Mouse (Mus musculus): ENCODE measurements around the gene Gck. TPM values are rescaled to one million over a fixed set of nuclear protein-coding genes. Genes with fewer than 3 reads are reported as not detected.

The Gck gene
- polyA plus RNA-seq, 1 experiment from 2014 or later = 1.2 TPM

DNA sequence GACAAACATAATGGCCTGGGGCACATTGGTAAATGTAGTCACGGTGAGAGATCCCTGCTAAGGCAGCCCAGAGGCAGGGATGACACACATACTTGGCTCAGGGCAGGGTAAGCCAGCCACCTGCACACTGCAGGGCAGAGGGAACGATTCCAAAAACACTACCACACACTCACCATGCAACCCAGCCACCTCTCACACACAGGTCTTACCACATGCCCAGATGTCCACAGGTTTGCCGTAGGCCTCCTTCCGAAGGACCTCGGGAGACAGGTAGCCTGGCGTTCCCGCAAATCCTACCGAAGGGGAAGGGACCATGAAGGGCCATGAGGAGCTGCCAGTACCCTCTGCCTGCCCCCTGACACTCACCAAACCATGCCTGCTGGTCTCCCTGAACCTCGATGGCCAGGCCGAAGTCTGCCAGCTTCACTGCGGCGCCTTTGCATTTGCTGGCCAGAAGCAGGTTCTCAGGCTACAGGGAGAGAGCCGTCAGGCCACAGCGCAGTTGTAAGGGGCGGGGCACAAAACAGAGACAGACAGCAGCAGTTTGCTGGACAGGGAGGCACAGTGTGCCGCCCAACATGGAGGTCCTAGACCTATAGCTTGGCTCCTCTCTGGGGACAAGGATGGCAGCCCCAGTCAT, 40.2 kb upstream of the Gck start:
- no peak for ATAC-seq
- no peak for TF ChIP-seq CTCF (IDR thresholded peaks at IDR 0.05)
- TF ChIP-seq EP300 (IDR thresholded peaks at IDR 0.05) = no peak

DNA sequence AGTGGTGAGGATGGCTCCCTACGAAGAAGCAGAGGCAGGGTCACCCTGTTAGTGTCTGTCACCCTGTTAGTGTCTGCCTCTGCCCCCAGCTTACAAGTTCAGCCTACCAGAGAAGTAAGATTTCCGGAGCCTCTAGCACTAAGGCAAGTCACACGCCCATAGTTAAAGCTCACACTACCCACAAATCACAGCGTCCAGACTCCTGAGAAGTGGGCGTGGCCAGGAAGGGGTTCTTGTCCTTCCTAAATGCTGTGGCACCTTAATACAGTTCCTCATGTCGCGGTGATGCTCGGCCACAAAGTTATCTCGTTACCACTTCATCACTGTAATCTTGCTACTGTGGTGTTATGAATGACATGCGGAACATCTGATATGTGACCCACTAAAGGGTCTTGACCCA, 38.2 kb upstream of the Gck start:
- H3K9ac ChIP-seq (replicated peaks; ENCODE audit: low read depth) = no peak overlapping the region
- no peak overlapping the region for H3K4me2 ChIP-seq (replicated peaks; ENCODE audit: low read depth, low read length)
- ATAC-seq (no peak), DNase-seq (ENCODE audit: low spot score) (no peak)
- H3K36me3 ChIP-seq (ENCODE audit: insufficient read depth, low read length) = no peaks in the 10 kb centered on the region
- H3K27me3 ChIP-seq (replicated peaks; ENCODE audit: insufficient read depth, low read length) = no peaks in the 10 kb centered on the region
- TF ChIP-seq EP300 (IDR thresholded peaks at IDR 0.05) = no peak
- no peak for TF ChIP-seq CTCF (IDR thresholded peaks at IDR 0.05)
- WGBS = 66% methylated on average over 10 of the region's 10 CpGs
- H3K4me1 ChIP-seq (ENCODE audit: insufficient read depth, low read depth, low read length) = no peaks in the 10 kb centered on the region
- no peaks in the 10 kb centered on the region for H3K9me3 ChIP-seq (ENCODE audit: low read length)
- no peak overlapping the region for H3K4me3 ChIP-seq (ENCODE audit: low read depth, low read length)
- H3K27ac ChIP-seq (ENCODE audit: low read length) = no peak overlapping the region

More for the DNA sequence above, 40.2 kb upstream of the Gck start:
- Histone ChIP-seq H3K4me3 (ENCODE audit: low read depth, low read length) (no peak overlapping the region), H3K4me2 (replicated peaks; ENCODE audit: low read depth, low read length) (no peak overlapping the region), H3K27me3 (replicated peaks; ENCODE audit: insufficient read depth, low read length) (no peaks in the 10 kb centered on the region), H3K4me1 (ENCODE audit: insufficient read depth, low read depth, low read length) (no peaks in the 10 kb centered on the region), H3K9ac (replicated peaks; ENCODE audit: low read depth) (no peak overlapping the region), H3K36me3 (ENCODE audit: insufficient read depth, low read length) (no peaks in the 10 kb centered on the region), H3K27ac (ENCODE audit: low read length) (no peak overlapping the region), H3K9me3 (ENCODE audit: low read length) (no peaks in the 10 kb centered on the region)
- WGBS = 73% methylated on average over 16 of the region's 16 CpGs
- no peak for DNase-seq (ENCODE audit: low spot score)

DNA sequence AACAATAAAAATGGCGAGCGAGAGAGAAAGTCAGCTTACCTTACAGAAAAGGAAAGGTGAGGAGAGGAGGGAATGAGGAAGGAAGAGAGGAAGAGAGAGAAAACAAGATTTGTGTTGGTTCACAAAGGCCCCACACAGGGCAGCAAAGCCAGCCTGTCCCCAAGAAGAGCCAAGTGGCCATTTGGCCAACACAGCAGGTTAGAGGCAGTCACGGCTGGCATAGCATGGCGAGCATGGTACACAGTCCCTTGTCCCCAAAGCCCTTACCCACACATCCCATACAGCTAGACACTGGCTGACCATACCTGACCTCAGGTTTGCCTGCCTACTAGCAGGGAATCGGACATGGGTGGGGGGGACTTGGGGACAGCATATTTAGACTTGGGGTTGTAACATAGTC, 33.7 kb upstream of the Gck start:
- Histone ChIP-seq H3K4me2 (replicated peaks; ENCODE audit: low read depth, low read length) (no peak overlapping the region), H3K4me1 (ENCODE audit: insufficient read depth, low read depth, low read length) (no peaks in the 10 kb centered on the region), H3K9ac (replicated peaks; ENCODE audit: low read depth) (no peak overlapping the region), H3K27ac (ENCODE audit: low read length) (no peak overlapping the region), H3K27me3 (replicated peaks; ENCODE audit: insufficient read depth, low read length) (no peaks in the 10 kb centered on the region), H3K36me3 (ENCODE audit: insufficient read depth, low read length) (no peaks in the 10 kb centered on the region), H3K4me3 (ENCODE audit: low read depth, low read length) (no peak overlapping the region), H3K9me3 (ENCODE audit: low read length) (no peaks in the 10 kb centered on the region)
- TF ChIP-seq EP300 (IDR thresholded peaks at IDR 0.05) = no peak
- no peak for TF ChIP-seq CTCF (IDR thresholded peaks at IDR 0.05)
- 87% methylated on average over 5 of the region's 5 CpGs for WGBS
- DNase-seq (ENCODE audit: low spot score) = no peak
- ATAC-seq = no peak

DNA sequence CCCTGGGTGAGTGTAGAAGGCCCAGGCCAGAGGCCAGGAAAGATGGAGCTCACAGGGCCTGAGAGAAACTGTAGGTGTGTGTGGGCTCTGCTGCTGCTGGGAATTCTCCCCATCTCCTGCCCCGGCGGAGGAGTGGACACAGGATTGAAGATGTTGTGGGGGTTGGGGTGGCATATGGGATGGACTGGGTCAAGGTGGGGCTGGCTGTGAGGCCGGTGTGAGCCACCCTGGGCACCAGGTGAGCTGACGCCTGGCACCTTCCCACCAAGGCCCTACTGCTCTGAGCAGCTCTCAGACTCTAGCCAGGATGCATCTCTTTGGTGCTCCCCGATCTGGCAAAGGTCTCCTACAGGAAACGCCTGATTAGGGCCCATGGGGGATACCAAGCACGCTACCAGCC, 31.4 kb upstream of the Gck start:
- DNase-seq (ENCODE audit: low spot score) (no peak), ATAC-seq (no peak)
- Histone ChIP-seq H3K4me1 (ENCODE audit: insufficient read depth, low read depth, low read length) (no peaks in the 10 kb centered on the region), H3K4me2 (replicated peaks; ENCODE audit: low read depth, low read length) (no peak overlapping the region), H3K9ac (replicated peaks; ENCODE audit: low read depth) (no peak overlapping the region), H3K4me3 (ENCODE audit: low read depth, low read length) (no peak overlapping the region), H3K27ac (ENCODE audit: low read length) (no peak overlapping the region), H3K36me3 (ENCODE audit: insufficient read depth, low read length) (no peaks in the 10 kb centered on the region), H3K9me3 (ENCODE audit: low read length) (no peaks in the 10 kb centered on the region), H3K27me3 (replicated peaks; ENCODE audit: insufficient read depth, low read length) (no peaks in the 10 kb centered on the region)
- no peak for TF ChIP-seq EP300 (IDR thresholded peaks at IDR 0.05)
- no peak for TF ChIP-seq CTCF (IDR thresholded peaks at IDR 0.05)
- WGBS = 72% methylated on average over 6 of the region's 7 CpGs

DNA sequence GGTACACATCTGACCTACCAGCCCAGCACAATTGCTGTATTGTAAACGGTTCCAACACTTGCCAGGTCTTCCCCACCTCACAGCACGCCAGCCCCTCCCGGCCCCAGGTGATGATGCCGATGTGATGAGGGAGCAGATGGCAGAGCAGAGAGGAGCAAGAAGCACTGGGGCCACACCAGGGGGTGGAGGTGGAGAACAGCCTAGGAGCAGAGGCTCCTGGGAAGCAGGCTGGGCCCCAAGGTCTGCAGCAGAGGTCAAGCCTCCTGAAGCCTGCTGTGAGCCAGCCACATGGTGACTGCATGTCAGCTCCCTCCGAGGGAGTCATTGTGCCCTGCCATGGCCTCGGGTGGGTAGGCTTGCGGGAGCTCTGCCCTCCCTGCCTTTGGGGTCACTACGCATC, 30.7 kb upstream of the Gck start:
- Histone ChIP-seq H3K9ac (replicated peaks; ENCODE audit: low read depth) (no peak overlapping the region), H3K36me3 (ENCODE audit: insufficient read depth, low read length) (no peaks in the 10 kb centered on the region), H3K27ac (ENCODE audit: low read length) (no peak overlapping the region), H3K9me3 (ENCODE audit: low read length) (no peaks in the 10 kb centered on the region), H3K4me1 (ENCODE audit: insufficient read depth, low read depth, low read length) (no peaks in the 10 kb centered on the region), H3K27me3 (replicated peaks; ENCODE audit: insufficient read depth, low read length) (no peaks in the 10 kb centered on the region), H3K4me2 (replicated peaks; ENCODE audit: low read depth, low read length) (no peak overlapping the region), H3K4me3 (ENCODE audit: low read depth, low read length) (no peak overlapping the region)
- TF ChIP-seq EP300 (IDR thresholded peaks at IDR 0.05) (no peak), CTCF (IDR thresholded peaks at IDR 0.05) (no peak)
- DNase-seq (ENCODE audit: low spot score) (no peak), ATAC-seq (no peak)
- WGBS = 71% methylated on average over 8 of the region's 8 CpGs

DNA sequence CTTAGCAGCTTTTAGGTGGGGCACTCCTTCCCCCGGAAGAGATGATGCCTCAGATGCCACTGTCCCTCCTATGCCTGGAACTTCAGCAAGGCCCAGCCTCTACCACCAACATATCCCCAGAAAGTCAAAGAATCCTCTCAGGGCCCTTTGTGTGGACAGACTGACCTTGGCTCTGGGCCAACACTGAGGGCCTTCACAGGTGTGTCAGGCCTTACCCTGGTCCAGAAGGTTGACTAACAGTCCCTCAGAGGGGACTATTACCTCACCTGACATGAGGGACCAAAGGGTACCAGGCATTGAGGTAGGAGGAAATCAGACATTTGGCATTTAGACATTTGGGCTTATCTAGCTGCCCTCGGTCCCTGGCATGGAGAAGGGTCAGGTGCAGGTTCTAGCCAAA, 30.2 kb upstream of the Gck start:
- TF ChIP-seq CTCF (IDR thresholded peaks at IDR 0.05) (no peak), EP300 (IDR thresholded peaks at IDR 0.05) (no peak)
- H3K36me3 ChIP-seq (ENCODE audit: insufficient read depth, low read length) = no peaks in the 10 kb centered on the region
- 84% methylated on average over 2 of the region's 2 CpGs for WGBS
- no peaks in the 10 kb centered on the region for H3K9me3 ChIP-seq (ENCODE audit: low read length)
- H3K9ac ChIP-seq (replicated peaks; ENCODE audit: low read depth) = no peak overlapping the region
- no peak for ATAC-seq
- no peak overlapping the region for H3K4me3 ChIP-seq (ENCODE audit: low read depth, low read length)
- H3K27me3 ChIP-seq (replicated peaks; ENCODE audit: insufficient read depth, low read length) = no peaks in the 10 kb centered on the region
- H3K27ac ChIP-seq (ENCODE audit: low read length) = no peak overlapping the region
- H3K4me2 ChIP-seq (replicated peaks; ENCODE audit: low read depth, low read length) = no peak overlapping the region
- no peak for DNase-seq (ENCODE audit: low spot score)
- H3K4me1 ChIP-seq (ENCODE audit: insufficient read depth, low read depth, low read length) = no peaks in the 10 kb centered on the region

DNA sequence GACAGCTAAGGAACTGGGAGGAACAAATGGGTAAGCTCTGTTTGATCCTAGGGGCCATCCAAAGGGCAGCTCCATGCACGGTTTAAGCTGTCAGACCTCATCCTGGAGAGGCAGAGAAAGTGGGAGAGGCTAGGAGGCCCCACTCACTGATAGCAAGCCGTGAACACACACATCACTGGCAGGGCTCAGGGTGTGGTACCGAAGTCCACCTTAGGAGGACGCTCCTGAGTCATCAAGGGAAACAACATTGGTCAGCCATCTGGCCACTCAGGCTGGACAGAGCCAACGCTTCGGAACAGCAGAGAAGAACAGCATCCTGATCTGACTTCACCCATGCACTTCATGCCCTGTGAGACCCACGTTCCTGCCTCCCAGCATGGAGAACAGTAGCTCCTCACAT, 29.2 kb upstream of the Gck start:
- ATAC-seq (no peak), DNase-seq (ENCODE audit: low spot score) (no peak)
- Histone ChIP-seq H3K4me2 (replicated peaks; ENCODE audit: low read depth, low read length) (no peak overlapping the region), H3K27ac (ENCODE audit: low read length) (no peak overlapping the region), H3K9ac (replicated peaks; ENCODE audit: low read depth) (no peak overlapping the region), H3K27me3 (replicated peaks; ENCODE audit: insufficient read depth, low read length) (no peaks in the 10 kb centered on the region), H3K36me3 (ENCODE audit: insufficient read depth, low read length) (no peaks in the 10 kb centered on the region), H3K4me3 (ENCODE audit: low read depth, low read length) (no peak overlapping the region), H3K9me3 (ENCODE audit: low read length) (no peaks in the 10 kb centered on the region), H3K4me1 (ENCODE audit: insufficient read depth, low read depth, low read length) (no peaks in the 10 kb centered on the region)
- TF ChIP-seq CTCF (IDR thresholded peaks at IDR 0.05) = no peak
- TF ChIP-seq EP300 (IDR thresholded peaks at IDR 0.05) = no peak
- 71% methylated on average over 7 of the region's 7 CpGs for WGBS
